Mouse (Mus musculus) intestine, embryonic 16.5 days (tissue): ENCODE results near the gene 5530400C23Rik. TPM values are rescaled to one million over a fixed set of nuclear protein-coding genes. Genes with fewer than 3 reads are reported as not detected.
A peak's percentile ranks its signal among the peaks of the same experiment; 100 is the strongest.
"Not testable (repeated sequence)": the region's sequence is repeated elsewhere in the genome, so short reads cannot be mapped to it uniquely, and the experiment has no call there.

Source experiments
- ATAC-seq: fragments of 200-750 bp; cut with Nextera tagmentation; 2 replicates; pipeline ENCODE4 v1.8.0; 2017; ENCODE audit warnings: moderate TSS enrichment, moderate library complexity
- H3K27ac ChIP-seq: fragments of 300-500 bp; sonication (generic); 2 replicates; pipeline ENCODE4 v1.5.1; 2014; ENCODE audit warnings: mild to moderate bottlenecking, low read length
- H3K27me3 ChIP-seq: fragments of 300-500 bp; sonication (generic); replicated peaks from 2 replicates; pipeline ENCODE4 v1.6.1; 2014; ENCODE audit warnings: low read length, control low read depth, mixed read lengths; ENCODE audit not compliant: control insufficient read depth, insufficient read depth
- H3K36me3 ChIP-seq: fragments of 300-500 bp; sonication (generic); 2 replicates; pipeline ENCODE4 v1.6.1; 2014; ENCODE audit warnings: low read length, control low read depth; ENCODE audit not compliant: control insufficient read depth, insufficient read depth
- H3K4me1 ChIP-seq: fragments of 300-500 bp; sonication (generic); 2 replicates; pipeline ENCODE4 v1.6.1; 2014; ENCODE audit warnings: low read length, control low read depth, mixed read lengths; ENCODE audit not compliant: control insufficient read depth, insufficient read depth
- H3K4me2 ChIP-seq: fragments of 300-500 bp; sonication (generic); 2 replicates; pipeline ENCODE4 v1.6.1; 2014; ENCODE audit warnings: low read depth, low read length, control low read depth
- H3K4me3 ChIP-seq: fragments of 300-500 bp; sonication (generic); 2 replicates; pipeline ENCODE4 v1.5.1; 2014; ENCODE audit warnings: mild to moderate bottlenecking, low read length
- H3K9ac ChIP-seq: fragments of 300-500 bp; sonication (generic); 2 replicates; pipeline ENCODE4 v1.6.1; 2014; ENCODE audit warnings: low read depth, low read length
- H3K9me3 ChIP-seq: fragments of 300-500 bp; sonication (generic); 2 replicates; pipeline ENCODE4 v1.6.1; 2016; ENCODE audit warnings: low read length, control low read depth; ENCODE audit not compliant: control insufficient read depth
- WGBS: fragments of 180-500 bp; shearing (Covaris S2); extraction: QIAGEN DNeasy Blood & Tissue Kit; methylation state at CpG from one replicate; pipeline ENCODE4 v1.1.7; 2014; 5-methylcytosine and 5-hydroxymethylcytosine counted together
- polyA plus RNA-seq: library from polyadenylated mRNA; unstranded; fragments of >200 nt; fragmentation: Nextera tagmentation; extraction: Ambion mirVana; gene quantifications from 2 replicates; pipeline ENCODE4 v1.2.1, GENCODE M21; 2015

5530400C23Rik gene
- not detected in 2 replicates for polyA plus RNA-seq

GRCm38 (mm10) chr6:133291916-133292315, at the start of gene 5530400C23Rik:
TSS of gene 5530400C23Rik (plus strand) at chr6:133292216.
- H3K4me1 ChIP-seq, H3K36me3 ChIP-seq, ATAC-seq, H3K9me3 ChIP-seq, H3K4me2 ChIP-seq, H3K27me3 ChIP-seq, H3K9ac ChIP-seq, H3K27ac ChIP-seq, H3K4me3 ChIP-seq: not testable (repeated sequence)

GRCm38 (mm10) chr6:133305952-133306715, 14.1 kb downstream of the 5530400C23Rik start:
- 73% methylated on average over 3 of the region's 3 CpGs for WGBS
- Histone ChIP-seq H3K27me3 (no peaks in the 10 kb centered on the region), H3K9ac (no peak overlapping the region), H3K27ac (no peak overlapping the region), H3K9me3 (no peaks in the 10 kb centered on the region), H3K4me3 (no peak overlapping the region), H3K4me1 (no peaks in the 10 kb centered on the region), H3K36me3 (no peaks in the 10 kb centered on the region), H3K4me2 (no peak overlapping the region)
- no peak for ATAC-seq

GRCm38 (mm10) chr6:133313896-133314295, 21.9 kb downstream of the 5530400C23Rik start:
- not testable (repeated sequence) for H3K27me3 ChIP-seq, H3K4me3 ChIP-seq, H3K4me1 ChIP-seq, ATAC-seq, H3K9ac ChIP-seq, H3K4me2 ChIP-seq, H3K9me3 ChIP-seq, H3K27ac ChIP-seq, H3K36me3 ChIP-seq
- WGBS = 90% methylated on average over 2 of the region's 2 CpGs

GRCm38 (mm10) chr6:133338535-133338934, 46.5 kb downstream of the 5530400C23Rik start:
- Histone ChIP-seq H3K36me3 (no peaks in the 10 kb centered on the region), H3K4me2 (no peak overlapping the region), H3K4me1 (no peaks in the 10 kb centered on the region), H3K27ac (no peak overlapping the region), H3K9ac (no peak overlapping the region), H3K4me3 (no peak overlapping the region), H3K27me3 (no peaks in the 10 kb centered on the region), H3K9me3 (no peaks in the 10 kb centered on the region)
- 79% methylated on average over 1 of the region's 1 CpGs for WGBS
- no peak for ATAC-seq

DNA sequence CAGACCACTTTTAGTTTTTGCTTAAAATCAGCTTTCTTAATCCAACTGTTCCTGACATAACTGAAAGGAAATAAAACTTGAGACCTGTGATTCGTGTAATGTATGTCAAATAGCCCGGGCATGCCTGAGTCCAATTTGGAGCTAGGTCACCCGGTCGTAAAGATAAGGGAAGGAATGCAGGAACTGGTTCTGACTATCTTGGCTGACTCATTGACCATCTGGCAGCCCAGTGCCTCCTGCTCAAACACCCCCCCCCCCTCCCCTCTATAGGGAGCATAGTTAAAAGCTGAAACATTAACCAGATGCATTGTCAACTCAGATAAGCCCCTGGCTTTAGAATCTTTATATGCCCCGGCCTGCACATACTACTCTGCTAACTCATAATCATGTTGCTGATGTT, 49.7 kb downstream of the 5530400C23Rik start:
- H3K27me3 ChIP-seq, H3K9me3 ChIP-seq, H3K4me2 ChIP-seq, H3K9ac ChIP-seq, H3K36me3 ChIP-seq, H3K4me1 ChIP-seq, H3K27ac ChIP-seq, H3K4me3 ChIP-seq: not testable (repeated sequence)
- WGBS = 19% methylated on average over 5 of the region's 5 CpGs
- ATAC-seq = peak; percentile 98

Other genes with a start within 250 kb of the 5530400C23Rik start
- gene Tas2r140, start 236.4 kb upstream of the 5530400C23Rik start, polyA plus RNA-seq = not detected in 2 replicates
- 71.6 and 76.4 TPM in 2 replicates for gene Smim10l1, start 187.3 kb upstream of the 5530400C23Rik start, polyA plus RNA-seq